ENCODE assay signal across 8 mouse cellular contexts in the genomic region with DNA sequence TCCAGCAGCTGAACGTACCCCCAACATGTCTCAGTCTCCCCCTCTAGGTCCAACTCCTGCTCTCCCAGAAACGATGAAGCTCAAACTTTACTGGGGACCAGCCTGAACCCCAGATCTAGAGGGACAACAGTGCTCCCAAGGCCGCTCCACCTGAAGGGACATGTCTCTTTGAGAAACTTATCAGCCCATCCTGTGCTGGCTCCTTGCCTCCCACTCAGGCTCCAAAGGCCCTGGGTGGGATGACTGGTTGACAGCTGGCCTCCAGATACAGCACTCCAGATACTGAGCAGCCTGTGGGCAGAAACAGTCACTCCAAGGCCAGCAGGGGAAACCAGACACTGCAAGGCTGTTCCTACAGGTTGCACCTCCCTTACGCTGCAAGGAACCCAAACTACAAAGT. TPM values are rescaled to one million over a fixed set of nuclear protein-coding genes. Genes with fewer than 3 reads are reported as not detected.
DNase-seq lines count a peak whose midpoint lies in the region; ATAC-seq and TF ChIP-seq lines count a peak whose summit lies in the region.

No protein-coding gene starts in this region.

- DNase-seq in heart, adult 11 months = peak; percentile 84
- no peak for DNase-seq in heart, postnatal 25 days (ENCODE audit: low spot score)
- no peak for DNase-seq in ES-E14 (ENCODE audit: low read depth, low spot score)
- DNase-seq in kidney, postnatal 0 days (ENCODE audit: low spot score) = peak; percentile 9
- no peak for DNase-seq in layer of hippocampus, postnatal 25 days (ENCODE audit: extremely low spot score in 1 of 2, low spot score in 1 of 2)

- ATAC-seq in forebrain, embryonic 12.5 days (ENCODE audit: low FRiP score) = peak; percentile 12
- peak; percentile 57; the same call in 1 of the 2 replicates for ATAC-seq in kidney, postnatal 0 days (replicated peaks; ENCODE audit: low FRiP score, low read depth)
- ATAC-seq in inflammation-experienced regulatory T-cells, adult 6 months = no peak

- no peak for TF ChIP-seq POLR2A in myocyte (IDR thresholded peaks at IDR 0.05; ENCODE audit: insufficient read length, low read depth)

- H3K9ac ChIP-seq in ES-E14 (ENCODE audit: insufficient read depth, low read depth, low read length, poor library complexity, severe bottlenecking) = peak overlapping the region; percentile 10; the same call in 1 of the 2 replicates
- 0 out of 2 replicates have a peak overlapping the region, but pooled peaks have one; percentile 69 for H3K9ac ChIP-seq in forebrain, embryonic 12.5 days
- 0 out of 2 replicates have a peak overlapping the region, but pooled peaks have one; percentile 65 for H3K9ac ChIP-seq in kidney, postnatal 0 days (ENCODE audit: low read depth, low read length)

- H3K9me3 ChIP-seq in ES-E14 (ENCODE audit: control insufficient read depth, insufficient read depth, low read depth, low read length) = no peaks in the 10 kb centered on the region
- no peaks in the 10 kb centered on the region for H3K9me3 ChIP-seq in forebrain, embryonic 12.5 days
- H3K9me3 ChIP-seq in kidney, postnatal 0 days (replicated peaks; ENCODE audit: low read length) = no peaks in the 10 kb centered on the region

- H3K4me2 ChIP-seq in forebrain, embryonic 12.5 days = peak overlapping the region; percentile 80
- H3K4me2 ChIP-seq in kidney, postnatal 0 days (ENCODE audit: low read length) = peak overlapping the region; percentile 86
- peak overlapping the region; percentile 57 for H3K4me2 ChIP-seq in myocyte (ENCODE audit: low read depth)

- no peak overlapping the region for H3K27ac ChIP-seq in ES-E14 (ENCODE audit: insufficient read depth, low read depth, low read length, poor library complexity, severe bottlenecking)
- H3K27ac ChIP-seq in forebrain, embryonic 12.5 days = peak overlapping the region; percentile 82
- peak overlapping the region; percentile 65; the same call in 1 of the 2 replicates for H3K27ac ChIP-seq in kidney, postnatal 0 days

- in situ Hi-C loops in ES-E14 (cut with MboI; ENCODE audit: low sequenced_read_pairs in 2 of 2, unreplicated experiment in 2 of 2) = no loop called here

- 41% methylated on average over 4 of the region's 4 CpGs for WGBS in forebrain, embryonic 12.5 days
- 43% methylated on average over 4 of the region's 4 CpGs for WGBS in kidney, postnatal 0 days

- H3K36me3 ChIP-seq in ES-E14 (ENCODE audit: control insufficient read depth, insufficient read depth, low read length, poor library complexity, severe bottlenecking) = peaks cover 5% of the 10 kb centered on the region; the same call in 1 of the 2 replicates
- no peaks in the 10 kb centered on the region for H3K36me3 ChIP-seq in forebrain, embryonic 12.5 days (replicated peaks)
- H3K36me3 ChIP-seq in kidney, postnatal 0 days (ENCODE audit: insufficient read depth, low read length) = no peaks in the 10 kb centered on the region
- no peaks in the 10 kb centered on the region for H3K36me3 ChIP-seq in myocyte (ENCODE audit: control insufficient read depth, insufficient read depth)

- H3K79me2 ChIP-seq in myocyte (ENCODE audit: control insufficient read depth, insufficient read depth) = no peaks in the 10 kb centered on the region

- intact Hi-C loops in heart, postnatal 25 days (cut with DNase I) = loop anchor here (5.0 kb wide), 2 partner anchors 41 to 54 kb away; no protein-coding TSS in a partner anchor

- H3K4me1 ChIP-seq in ES-E14 (ENCODE audit: control insufficient read depth in 2 of 2, insufficient read depth in 2 of 2, low read length in 2 of 2, poor library complexity in 1 of 2) = no peaks in the 10 kb centered on the region; a peak in 1 of 4 replicates
- H3K4me1 ChIP-seq in forebrain, embryonic 12.5 days = peaks cover 3% of the 10 kb centered on the region; the same call in 1 of the 2 replicates
- no peaks in the 10 kb centered on the region for H3K4me1 ChIP-seq in kidney, postnatal 0 days (replicated peaks; ENCODE audit: insufficient read depth, low read length)

- no peak overlapping the region for H3ac ChIP-seq in myocyte (ENCODE audit: control insufficient read depth, insufficient read length)

- no peak for TF ChIP-seq CTCF in kidney, postnatal 0 days (IDR thresholded peaks at IDR 0.05; ENCODE audit: low read depth)

- H3K27me3 ChIP-seq in forebrain, embryonic 12.5 days = no peaks in the 10 kb centered on the region
- no peaks in the 10 kb centered on the region for H3K27me3 ChIP-seq in kidney, postnatal 0 days (ENCODE audit: insufficient read depth, low read length)
- H3K27me3 ChIP-seq in myocyte (ENCODE audit: control insufficient read depth, insufficient read depth, insufficient read length) = no peaks in the 10 kb centered on the region

- H3K4me3 ChIP-seq in ES-E14 (ENCODE audit: insufficient read depth in 1 of 2, low read depth in 1 of 2, low read length in 2 of 2, poor library complexity in 1 of 2, severe bottlenecking in 1 of 2) = peak overlapping the region in 1 of 2 experiments; percentile 77; a peak in 1 of 4 replicates
- peak overlapping the region; percentile 57 for H3K4me3 ChIP-seq in forebrain, embryonic 12.5 days (replicated peaks)
- H3K4me3 ChIP-seq in kidney, postnatal 0 days (replicated peaks; ENCODE audit: low read depth, low read length) = peak overlapping the region; percentile 54
- H3K4me3 ChIP-seq in myocyte = peak overlapping the region; percentile 28

TF ChIP-seq in ES-E14, 5 proteins besides CTCF, POLR2A, EP300 and RAD21:
- no peak for TF ChIP-seq HCFC1 (IDR thresholded peaks at IDR 0.05; ENCODE audit: borderline replicate concordance, insufficient read depth, low read length)
- no peak for TF ChIP-seq ZNF384 (IDR thresholded peaks at IDR 0.05; ENCODE audit: low read depth, low read length)
- no peak for TF ChIP-seq CHD2 (IDR thresholded peaks at IDR 0.05; ENCODE audit: low read depth, low read length)
- no peak for TF ChIP-seq MAFK (IDR thresholded peaks at IDR 0.05; ENCODE audit: insufficient read depth, low read depth, low read length)
- no peak for TF ChIP-seq ZC3H11A (IDR thresholded peaks at IDR 0.05; ENCODE audit: borderline replicate concordance, low read depth, low read length)

TF ChIP-seq in myocyte, 11 proteins besides CTCF, POLR2A, EP300 and RAD21:
- TF ChIP-seq SRF (IDR thresholded peaks at IDR 0.05; ENCODE audit: control insufficient read depth, insufficient read length, low read depth) (no peak), MAX (IDR thresholded peaks at IDR 0.05; ENCODE audit: low read depth) (no peak), POLR2AphosphoS2 (IDR thresholded peaks at IDR 0.05; ENCODE audit: insufficient read length, low read depth) (no peak), TCF12 (IDR thresholded peaks at IDR 0.05; ENCODE audit: insufficient read depth, poor library complexity, severe bottlenecking) (no peak), MYOG (IDR thresholded peaks at IDR 0.05; ENCODE audit: control insufficient read depth in 1 of 3, insufficient read depth in 1 of 3, insufficient read length in 2 of 3, low read depth in 2 of 3) (peak in 1 of 3 experiments; percentile 47), E2F4 (IDR thresholded peaks at IDR 0.05; ENCODE audit: insufficient read depth) (no peak), CEBPB (IDR thresholded peaks at IDR 0.05; ENCODE audit: insufficient read depth, poor library complexity, severe bottlenecking) (no peak), USF1 (IDR thresholded peaks at IDR 0.05; ENCODE audit: low read depth) (no peak), REST (IDR thresholded peaks at IDR 0.05; ENCODE audit: insufficient read depth, insufficient read length) (no peak), TCF3 (IDR thresholded peaks at IDR 0.05; ENCODE audit: insufficient read length, low read depth) (no peak), MYOD1 (IDR thresholded peaks at IDR 0.05; ENCODE audit: control insufficient read depth in 1 of 3, insufficient read length in 2 of 3, low read depth in 2 of 3) (peak in 1 of 3 experiments; percentile 8)

RNA-seq across cellular contexts. Expression of gene Usp27x, which starts 1.0 kb away (rescaled TPM):
- total RNA-seq in heart, postnatal 25 days (2021) = under 1 TPM; 0.56 to 0.83 TPM
- 4.0 and 5.1 TPM in 2 replicates for total RNA-seq in ES-E14 (2012; rRNA removed)
- 1.3 and 1.4 TPM in 2 replicates for polyA plus RNA-seq in forebrain, embryonic 12.5 days (2016; fragmentation: Nextera tagmentation; extraction: Ambion mirVana)
- 0.70 and 0.74 TPM in 2 replicates for polyA plus RNA-seq in kidney, postnatal 0 days (2015; fragmentation: Nextera tagmentation; extraction: Ambion mirVana)
- polyA plus RNA-seq in myocyte (2012; fragmentation: generic; extraction: Trizol) = 1.3 TPM
- polyA plus RNA-seq in inflammation-experienced regulatory T-cells, adult 6 months (2017; shearing (Covaris generic)) = under 1 TPM in 2 of 3 experiments, not detected in 1; 0.25 to 0.51 TPM
- total RNA-seq in layer of hippocampus, postnatal 25 days (2021) = 10 to 100 TPM; 12.4 to 14.4 TPM

RNA-seq across cellular contexts. Expression of gene Clcn5, which starts 57.4 kb away (rescaled TPM):
- 1 to 10 TPM; 2.7 to 5.0 TPM for total RNA-seq in heart, postnatal 25 days (2021)
- 38.0 and 41.5 TPM in 2 replicates for total RNA-seq in ES-E14 (2012; rRNA removed)
- polyA plus RNA-seq in forebrain, embryonic 12.5 days (2016; fragmentation: Nextera tagmentation; extraction: Ambion mirVana) = 13.2 and 13.4 TPM in 2 replicates
- 12.5 and 13.7 TPM in 2 replicates for polyA plus RNA-seq in kidney, postnatal 0 days (2015; fragmentation: Nextera tagmentation; extraction: Ambion mirVana)
- polyA plus RNA-seq in myocyte (2012; fragmentation: generic; extraction: Trizol) = 21.0 TPM
- polyA plus RNA-seq in inflammation-experienced regulatory T-cells, adult 6 months (2017; shearing (Covaris generic)) = 1 to 10 TPM; 2.0 to 4.8 (median 2.6) TPM
- total RNA-seq in layer of hippocampus, postnatal 25 days (2021) = 1 to 10 TPM; 8.3 to 8.4 TPM

Comparison
In these comparisons a context has a peak if more than half of its experiments do, and no peak if none do; other contexts are left out.
1. DNase-seq: peak in heart, adult 11 months (single experiment) and kidney, postnatal 0 days (single experiment); none in heart, postnatal 25 days (single experiment), ES-E14 (single experiment) and layer of hippocampus, postnatal 25 days (0 of 2).
2. H3K9ac ChIP-seq: peak in every context shown above with its lines; median percentile 69 in forebrain, embryonic 12.5 days; 65 in kidney, postnatal 0 days; 10 in ES-E14.
3. Peak in every context shown above with its lines, with median percentiles within 50 percentile points of each other: H3K4me2 ChIP-seq.